Mouse (Mus musculus): Measurements from ENCODE around the gene Bri3.

Bri3 gene

DNA sequence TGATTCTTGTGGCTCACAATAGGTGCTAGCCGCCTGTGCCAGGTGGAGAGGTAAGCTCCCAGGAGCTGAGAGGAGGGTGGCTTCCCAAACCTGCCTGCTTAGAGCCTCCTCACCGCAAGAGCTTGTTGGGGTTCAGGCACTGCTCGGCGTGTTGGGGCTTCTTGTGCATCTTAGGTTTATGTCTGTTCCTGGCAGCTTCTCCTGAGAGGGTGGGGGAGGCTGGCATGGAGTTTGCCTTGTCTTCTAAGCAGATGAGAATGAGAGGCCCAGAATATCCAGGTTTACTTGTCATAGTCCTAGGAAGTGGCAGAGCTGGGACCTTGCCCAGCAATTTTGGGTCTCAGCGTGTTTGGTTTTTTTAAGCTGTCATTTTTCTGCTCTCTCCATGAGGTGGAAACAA lies 17.6 kb downstream of the Bri3 start:
- DNase-seq (ENCODE audit: low spot score) = no peak

DNA sequence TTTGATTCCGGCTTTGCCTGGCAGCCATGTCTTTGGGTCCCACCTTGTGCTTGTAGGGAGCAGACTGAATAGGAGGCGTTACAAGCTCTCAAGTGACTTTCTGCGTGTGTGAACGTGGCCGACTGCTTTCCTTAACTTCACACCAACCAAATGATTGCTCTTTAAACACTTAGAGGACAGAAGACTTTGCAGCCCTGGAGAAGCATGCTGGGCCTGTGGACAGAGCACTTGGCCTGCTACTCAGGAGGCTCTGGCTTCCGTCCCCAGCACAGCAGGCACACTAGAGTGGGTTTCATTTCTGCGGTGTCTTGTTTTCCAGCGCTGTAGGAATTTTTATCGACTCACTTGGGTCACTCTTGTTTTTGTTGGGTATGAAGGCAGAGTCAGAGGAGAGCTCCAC lies 18.8 kb downstream of the Bri3 start:
- DNase-seq (ENCODE audit: low spot score) = no peak

DNA sequence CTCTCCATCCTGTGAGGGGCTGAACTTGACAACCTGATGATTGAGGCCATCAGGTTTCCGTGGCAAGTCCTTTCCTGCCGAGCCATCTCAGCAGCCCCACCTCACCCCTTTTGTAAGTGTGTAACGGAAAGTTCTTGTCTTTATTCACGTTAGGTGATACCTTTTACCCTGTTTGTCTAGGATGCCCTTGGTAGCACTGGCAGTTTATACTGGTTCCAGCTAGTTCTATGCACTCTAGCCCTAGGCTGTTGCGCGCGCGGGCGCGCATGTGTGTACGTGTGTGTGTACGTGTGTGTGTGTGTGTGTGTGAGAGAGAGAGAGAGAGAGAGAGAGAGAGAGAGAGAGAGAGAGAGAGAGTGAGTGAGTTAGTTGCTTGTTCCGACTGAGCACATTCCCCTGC lies 19.3 kb downstream of the Bri3 start:
- no peak for DNase-seq (ENCODE audit: low spot score)

DNA sequence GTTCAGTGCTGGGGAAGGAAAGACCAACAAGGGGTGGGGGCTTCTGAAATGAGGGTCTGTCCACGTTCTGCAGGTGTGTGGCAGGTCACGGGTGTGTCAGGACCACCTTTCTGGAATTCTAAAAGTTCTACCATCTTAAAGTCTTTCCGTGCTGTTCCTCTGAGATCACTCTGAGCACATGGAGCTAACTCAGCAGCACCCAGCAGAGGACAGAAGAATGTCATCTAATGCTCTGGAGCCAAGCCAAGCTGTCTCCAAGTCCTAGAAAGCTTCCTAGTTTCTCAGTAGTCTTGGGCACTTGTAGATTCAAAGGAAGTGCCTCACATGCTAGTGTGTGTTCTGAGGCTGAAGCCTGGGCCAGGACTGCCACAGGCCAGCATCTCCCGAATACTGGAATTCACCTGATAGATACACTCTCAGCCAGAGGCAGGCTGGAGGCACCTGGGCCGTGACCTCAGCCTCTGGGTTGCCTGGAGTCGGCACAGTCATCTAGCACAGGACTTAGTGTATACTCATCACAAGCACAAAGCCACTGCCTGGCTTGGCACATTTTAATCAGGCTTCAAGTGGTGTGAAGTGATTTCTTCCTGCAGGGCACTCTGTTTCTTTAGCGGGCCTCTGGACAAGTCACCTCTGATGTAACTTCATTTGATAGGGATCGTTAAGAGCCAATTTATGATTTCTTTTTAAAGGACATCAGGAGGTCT lies 23.5 kb downstream of the Bri3 start:
- no peak for DNase-seq (ENCODE audit: low spot score)

DNA sequence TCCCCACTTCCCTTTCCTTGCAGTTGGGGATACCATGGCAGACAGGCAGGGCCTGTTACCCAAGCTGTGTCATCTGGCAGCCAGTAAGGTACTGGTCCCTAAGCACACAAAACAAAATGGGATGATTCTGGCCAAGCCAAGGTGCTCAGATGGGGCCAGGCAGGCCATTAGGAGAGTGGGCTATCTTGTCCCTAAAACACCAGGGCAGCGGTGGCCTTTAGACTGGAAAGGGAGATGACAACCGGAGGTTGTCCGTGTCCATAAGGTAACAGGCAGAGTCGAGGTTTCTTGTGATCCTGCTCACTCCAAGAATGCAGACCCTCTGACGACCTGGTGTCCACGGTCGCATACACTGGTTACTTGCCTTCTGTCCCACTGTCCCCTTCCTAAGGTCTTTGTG lies 25.7 kb downstream of the Bri3 start:
- DNase-seq (ENCODE audit: low spot score) = no peak

DNA sequence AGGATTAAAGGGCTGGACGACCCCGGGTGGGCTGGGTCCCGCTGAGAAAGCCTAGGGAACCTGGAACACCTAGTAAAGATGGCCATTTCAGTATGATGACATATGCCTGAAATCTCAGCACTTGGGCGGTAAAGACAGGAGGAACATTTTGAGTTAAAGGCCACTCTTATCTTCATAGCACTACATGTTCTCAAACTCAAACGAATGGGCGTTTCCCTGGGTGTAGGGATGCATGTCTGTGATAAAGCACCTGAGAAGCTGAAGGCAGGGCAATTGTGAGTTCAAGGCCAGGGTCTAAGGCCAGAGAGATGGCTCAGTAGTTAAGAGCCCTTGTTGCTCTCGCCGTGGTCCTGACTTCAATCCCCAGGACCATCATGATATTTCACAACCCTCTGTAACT lies 26.2 kb downstream of the Bri3 start:
- DNase-seq (ENCODE audit: low spot score) = no peak

DNA sequence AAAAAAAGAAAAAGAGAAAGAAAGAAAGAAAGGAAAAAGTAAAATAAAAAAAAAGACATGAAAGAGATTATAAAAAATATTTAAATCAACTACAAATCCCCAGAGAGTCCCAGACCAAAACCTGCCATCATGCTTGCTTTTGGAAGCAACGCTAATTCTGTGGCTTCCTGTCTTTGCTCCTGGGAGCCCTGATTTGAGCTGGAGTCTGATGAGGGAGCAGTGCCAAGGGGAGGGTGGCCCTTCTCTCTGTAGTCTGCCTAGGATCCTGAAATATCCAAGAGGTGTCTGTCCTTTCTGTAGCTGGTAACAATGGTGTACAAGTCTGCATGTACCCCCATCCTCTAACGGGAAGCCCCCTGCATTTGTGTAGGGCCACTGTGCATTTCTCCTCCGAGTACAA lies 26.9 kb downstream of the Bri3 start:
- no peak for DNase-seq (ENCODE audit: low spot score)

DNA sequence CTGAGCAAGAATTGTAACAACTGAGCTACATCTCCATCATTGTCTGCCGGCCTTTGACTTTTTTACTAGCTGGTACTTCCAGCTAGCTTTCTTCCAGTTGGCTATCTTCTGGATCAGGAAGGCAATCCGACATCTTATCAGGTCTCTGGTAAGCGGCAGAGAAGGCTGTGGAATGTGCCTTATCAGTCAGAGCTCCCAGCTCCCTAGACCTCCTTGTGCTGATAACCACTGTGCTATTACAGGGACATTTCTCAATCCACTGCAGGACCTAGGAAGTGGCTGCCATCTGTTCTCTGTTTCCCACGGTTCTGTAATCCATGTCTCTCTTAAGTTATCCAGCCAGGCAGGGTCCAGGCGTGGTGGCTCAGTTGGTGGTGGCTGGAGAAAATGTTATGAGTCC lies 27.5 kb downstream of the Bri3 start:
- no peak for DNase-seq (ENCODE audit: low spot score)

DNA sequence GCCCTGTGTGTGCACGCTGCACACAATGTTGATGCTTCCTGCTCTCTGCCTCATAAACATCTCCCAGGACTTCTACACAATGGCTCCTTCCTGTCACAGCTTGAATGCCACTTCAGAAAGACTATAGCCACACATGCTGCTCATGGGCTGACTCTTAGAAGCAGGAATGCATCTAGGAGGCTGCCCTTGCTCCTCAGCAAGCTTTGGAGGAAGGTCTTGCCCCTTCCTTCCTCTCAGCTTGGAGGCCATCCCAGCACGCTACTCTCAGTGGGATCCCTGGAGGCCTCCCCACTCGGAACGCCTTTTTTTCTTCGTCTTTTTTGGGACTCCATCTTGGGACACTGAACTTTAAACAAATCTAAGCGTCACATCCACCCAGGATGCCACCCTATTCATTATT lies 30.7 kb downstream of the Bri3 start:
- no peak for DNase-seq (ENCODE audit: low spot score)

DNA sequence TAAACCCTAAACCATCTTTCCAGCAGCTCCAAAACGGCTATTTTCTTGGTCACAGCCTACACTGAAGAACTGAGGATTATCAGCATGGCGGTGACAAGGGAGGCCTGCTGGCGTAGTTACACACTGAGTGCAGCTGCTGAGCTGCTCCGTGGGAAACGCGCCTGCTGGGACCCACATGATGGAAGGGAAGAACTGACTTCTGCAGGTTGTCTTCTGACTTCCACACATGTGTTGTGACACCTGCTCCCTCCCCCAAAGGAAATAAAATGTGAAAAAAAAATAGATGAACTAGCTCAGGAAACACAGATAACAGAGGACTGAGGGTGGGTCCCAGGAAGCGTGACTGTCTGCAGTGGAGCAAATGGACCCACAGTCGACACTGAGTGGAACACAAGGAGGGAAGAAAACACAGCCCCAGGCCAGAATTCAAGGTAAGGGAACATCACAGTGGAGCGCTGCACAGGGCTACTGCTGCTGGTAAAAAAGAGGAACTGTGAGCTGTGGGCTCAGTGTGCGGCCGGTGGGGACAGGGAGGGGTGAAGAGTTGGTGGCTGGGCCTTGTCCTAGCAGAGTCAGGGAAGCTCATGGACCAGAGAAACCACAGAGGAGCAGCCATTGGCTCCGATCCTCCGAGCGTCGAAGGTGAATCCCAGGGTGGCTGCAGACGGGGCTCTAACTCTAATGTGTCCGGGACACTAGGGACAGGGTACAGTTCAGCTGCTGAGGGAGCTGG lies 32.8 kb downstream of the Bri3 start:
- DNase-seq (ENCODE audit: low spot score) = no peak

DNA sequence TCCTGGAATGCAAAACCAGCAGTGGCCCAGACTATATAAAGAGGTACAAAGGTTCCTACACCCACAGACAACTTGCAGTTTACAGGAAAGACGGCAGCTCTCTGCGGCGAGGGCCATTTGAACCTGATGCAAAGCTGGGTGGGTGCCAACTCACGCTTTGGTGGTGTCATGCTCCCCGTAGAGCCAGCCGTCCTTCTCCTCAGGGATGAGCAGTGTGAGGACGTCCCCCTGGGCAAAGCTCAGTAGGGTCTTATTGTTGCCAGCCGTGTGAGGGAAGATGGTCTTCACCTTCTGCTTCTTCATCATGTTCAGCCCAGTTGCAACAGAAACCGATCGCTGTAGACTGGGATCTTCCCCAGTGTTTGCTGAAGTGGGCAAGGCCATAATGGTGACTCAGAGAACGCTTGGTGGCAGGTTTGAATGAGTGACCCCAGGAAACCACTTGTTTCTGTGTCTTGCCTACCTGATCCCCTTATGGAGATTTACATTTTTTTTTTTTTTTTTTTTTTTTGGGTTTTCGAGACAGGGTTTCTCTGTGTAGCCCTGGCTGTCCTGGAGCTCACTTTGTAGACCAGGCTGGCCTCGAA lies 34.2 kb downstream of the Bri3 start:
- no peak for DNase-seq (ENCODE audit: low spot score)

DNA sequence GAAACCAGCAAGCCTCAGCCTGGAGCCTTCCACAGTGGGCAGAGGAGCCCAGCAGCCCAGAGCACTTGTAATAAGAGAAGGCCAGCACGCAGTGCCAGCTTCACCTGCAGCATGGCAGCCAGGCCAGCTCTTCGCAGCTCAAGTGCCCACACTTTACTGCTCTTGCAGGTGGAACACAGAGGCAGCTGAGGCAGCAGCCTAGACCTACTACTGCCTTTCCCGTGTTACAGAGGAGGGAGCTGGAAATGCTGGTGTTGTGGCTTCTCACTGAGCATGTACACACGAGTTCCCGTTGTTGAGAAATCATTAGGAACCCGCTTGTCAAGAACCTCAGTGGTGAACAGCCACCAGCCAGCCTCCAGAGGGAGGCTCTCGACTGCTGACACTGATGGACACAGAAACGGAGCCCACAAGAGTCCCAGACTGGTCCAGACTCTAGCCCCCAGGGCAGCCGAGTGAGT lies 34.9 kb downstream of the Bri3 start:
- DNase-seq (ENCODE audit: low spot score) = no peak

DNA sequence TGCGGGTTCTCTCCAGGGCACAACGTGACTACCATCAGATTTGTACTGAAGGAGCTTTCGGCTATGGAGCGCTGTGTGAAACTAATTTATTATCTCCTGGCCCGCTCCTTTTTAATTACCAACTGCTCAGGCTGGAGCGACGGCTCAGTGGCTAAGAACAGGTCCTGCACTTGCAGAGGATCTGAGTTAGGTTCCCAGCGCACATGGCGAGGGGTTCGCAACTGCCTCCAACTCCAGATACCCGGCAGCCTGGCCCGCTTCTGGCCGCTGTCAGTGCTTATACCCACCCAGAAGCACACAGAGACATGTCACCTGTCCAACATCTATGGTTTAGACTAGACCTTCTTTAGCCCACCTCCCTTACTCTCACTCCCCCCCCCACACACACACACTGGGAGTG lies 35.7 kb downstream of the Bri3 start:
- no peak for DNase-seq (ENCODE audit: low spot score)

DNA sequence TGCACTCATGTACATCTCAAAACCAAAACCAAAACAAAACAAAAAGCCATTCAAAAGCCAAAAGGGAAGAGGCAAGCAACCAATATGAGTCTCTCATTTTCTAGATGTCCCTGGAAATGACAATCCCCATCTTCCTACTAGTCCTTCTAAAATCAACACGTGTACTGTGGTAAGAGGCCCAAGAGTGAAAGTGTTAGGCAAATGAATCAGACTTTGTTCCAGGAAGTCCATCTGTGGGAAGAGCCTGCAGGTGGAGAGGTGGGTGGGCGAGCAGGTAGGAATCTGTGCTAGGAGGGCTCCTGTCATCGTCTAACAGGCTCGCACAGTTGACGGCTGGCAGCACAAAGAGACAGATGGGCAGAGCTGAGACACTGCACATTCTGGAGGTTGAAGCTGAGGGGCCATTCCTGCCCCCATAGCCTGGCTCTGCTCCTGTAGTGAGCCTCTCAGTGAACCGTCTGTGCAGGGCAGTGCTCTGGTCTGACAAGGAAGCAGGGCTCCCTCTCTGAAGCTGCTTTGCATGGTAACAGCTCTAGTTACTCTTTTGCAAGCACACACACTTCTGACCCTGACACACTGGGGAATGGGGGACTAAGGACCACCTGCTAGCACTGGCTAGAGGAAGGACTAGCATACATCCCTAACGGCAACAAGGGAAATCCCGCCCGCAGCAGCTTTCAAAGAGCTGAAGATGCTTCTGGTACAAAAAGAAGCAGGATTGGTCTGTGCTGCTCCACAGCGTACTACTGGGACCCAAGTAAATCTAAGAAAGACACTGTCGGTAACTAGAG lies 38.4 kb downstream of the Bri3 start:
- no peak for DNase-seq (ENCODE audit: low spot score)

DNA sequence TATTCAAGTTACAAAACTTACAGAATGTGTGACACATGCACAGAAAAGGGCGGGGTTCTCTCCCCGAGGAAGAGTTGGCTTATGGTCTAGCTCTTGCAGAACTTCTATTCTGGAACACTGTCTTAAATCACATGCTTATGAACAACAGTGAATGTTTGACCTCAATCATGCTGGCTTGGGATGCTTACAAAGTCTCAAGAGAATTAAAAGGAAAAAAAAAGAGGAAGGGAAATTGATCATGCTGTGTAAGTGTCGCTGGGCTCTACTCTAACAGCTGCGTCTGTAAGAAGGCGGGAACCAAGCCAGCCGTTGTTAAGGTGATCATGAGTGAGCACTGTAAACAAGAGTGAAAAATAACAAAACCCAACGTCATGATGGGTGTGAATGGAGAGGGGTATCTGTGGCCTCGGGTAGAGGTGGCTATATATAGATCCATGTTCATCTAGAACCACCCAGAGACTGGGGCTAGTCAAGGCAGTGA lies 39.4 kb downstream of the Bri3 start:
- no peak for DNase-seq (ENCODE audit: low spot score)

DNA sequence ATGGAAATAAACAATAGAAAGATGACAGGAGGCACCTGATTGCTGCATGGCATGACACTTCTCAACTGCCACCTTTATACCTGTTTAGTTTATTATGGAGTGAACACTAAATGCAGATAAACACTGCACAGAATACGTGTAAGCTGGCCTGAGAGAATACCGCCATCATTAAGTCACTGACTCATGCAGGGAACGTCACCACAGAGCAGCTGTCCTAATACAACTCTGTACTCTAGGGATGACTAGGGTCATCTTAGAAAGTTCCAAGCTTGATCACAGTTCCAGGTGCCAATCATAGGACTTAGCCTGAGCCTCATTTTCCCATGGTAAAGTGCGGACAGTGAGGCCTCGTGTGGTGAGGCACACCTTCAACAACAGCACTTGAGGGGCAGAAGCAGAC lies 40.4 kb downstream of the Bri3 start:
- no peak for DNase-seq (ENCODE audit: low spot score)

DNA sequence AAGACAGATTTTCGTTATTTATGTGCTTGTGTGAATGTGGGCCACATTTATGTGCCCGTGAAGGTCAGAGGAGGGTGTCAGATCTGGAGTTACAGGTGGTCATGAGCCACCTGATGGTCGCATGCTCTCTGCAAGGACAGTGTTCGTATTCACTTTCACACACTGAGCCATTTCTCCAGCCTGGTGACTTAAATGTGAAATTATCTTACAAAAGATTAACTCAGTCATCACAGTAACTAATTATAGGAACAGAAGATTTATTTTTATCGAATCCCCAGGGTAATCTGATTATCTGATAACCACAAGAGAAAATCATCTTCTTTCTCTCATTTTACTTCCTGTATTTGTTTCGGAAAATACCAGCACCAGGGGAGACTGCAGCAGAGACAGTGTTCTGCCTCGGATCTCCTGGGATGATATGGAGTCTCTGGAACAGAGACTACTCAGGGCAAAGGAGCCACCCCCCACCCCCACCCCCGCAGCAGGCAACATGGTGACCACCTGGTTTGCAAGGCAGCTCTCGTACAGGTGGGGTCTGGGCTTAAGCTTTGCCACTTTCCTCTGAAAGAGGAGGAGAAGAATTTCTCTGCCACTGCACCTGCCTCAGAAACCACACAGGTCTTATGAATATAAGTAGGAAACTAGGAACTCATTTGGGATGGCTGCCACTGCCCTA lies 42.5 kb downstream of the Bri3 start:
- no peak for DNase-seq (ENCODE audit: low spot score)

DNA sequence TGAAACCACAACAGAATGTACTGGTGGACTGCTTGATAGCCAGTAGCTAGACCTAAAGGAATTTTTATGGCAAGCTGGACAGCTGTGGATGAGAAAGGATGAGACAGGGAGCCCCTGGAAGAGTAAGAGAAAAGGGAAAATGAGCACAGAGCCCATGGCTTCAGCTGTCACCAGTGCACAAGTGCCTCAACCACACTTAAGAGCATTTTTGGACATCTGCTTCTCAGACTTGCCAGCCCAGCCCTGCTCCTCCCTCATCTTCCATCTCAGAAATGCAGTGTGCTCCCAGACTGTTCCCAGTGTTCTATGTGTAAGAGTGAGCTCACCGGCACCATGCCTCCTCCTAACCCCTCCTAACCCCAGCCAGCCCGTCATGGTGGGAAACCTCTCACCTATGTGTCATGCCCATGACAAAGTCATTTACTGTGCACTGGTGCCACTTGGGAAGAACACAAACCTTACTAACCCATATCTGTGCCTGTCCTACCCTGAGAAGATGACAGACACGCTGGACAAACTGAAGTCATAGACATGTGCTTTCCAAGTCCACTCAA lies 43.1 kb downstream of the Bri3 start:
- DNase-seq (ENCODE audit: low spot score) = no peak

DNA sequence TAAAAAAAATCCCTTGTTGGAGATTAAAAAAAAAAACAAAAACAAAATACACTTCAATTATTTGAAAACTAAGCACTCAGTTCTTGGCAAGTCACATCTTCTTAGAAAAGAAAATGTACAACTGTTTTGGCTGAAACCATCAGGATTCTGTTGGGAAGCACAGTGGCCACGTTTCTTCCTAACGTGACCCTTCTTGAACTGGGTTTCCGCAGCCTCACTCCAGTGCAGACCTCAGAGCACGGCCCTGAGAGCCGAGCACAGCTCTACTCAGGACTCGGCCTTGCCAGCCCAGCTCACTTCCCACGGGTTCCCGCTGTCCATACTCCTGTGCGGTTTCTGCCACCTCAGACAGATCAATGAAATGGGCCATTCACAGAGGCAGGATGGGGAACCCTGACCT lies 44.2 kb downstream of the Bri3 start:
- DNase-seq (ENCODE audit: low spot score) = no peak

DNA sequence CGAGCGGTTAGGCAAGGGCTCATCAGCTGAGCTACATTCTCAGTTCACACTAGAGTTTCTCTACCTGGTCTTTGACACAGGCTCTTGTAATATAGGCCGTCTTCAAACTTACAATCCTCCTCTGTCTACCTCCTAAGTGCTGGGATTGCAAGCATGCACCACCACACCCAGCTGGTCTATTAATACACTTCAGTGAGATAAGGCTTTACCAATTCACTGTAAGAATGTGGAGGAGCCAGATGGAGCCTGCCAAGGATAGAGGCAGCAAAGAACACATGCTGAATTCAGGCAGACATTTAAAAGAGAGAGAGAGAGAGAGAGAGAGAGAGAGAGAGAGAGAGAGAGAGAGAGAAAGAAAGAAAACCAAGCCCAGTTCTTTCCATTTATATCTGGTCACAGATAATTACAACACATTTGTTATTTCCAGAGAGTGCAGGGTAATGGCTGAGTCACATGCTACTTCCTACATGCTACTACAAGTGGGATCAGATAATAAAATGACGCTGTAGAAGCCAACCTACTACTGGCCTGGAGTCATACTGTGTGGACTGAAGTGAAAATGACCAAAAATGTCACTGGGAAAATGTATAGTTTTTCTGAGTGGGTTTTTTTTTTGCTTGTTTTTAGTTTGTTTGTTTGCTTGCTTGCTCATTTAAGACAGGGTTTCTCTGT lies 45.7 kb downstream of the Bri3 start:
- no peak for DNase-seq (ENCODE audit: low spot score)

DNA sequence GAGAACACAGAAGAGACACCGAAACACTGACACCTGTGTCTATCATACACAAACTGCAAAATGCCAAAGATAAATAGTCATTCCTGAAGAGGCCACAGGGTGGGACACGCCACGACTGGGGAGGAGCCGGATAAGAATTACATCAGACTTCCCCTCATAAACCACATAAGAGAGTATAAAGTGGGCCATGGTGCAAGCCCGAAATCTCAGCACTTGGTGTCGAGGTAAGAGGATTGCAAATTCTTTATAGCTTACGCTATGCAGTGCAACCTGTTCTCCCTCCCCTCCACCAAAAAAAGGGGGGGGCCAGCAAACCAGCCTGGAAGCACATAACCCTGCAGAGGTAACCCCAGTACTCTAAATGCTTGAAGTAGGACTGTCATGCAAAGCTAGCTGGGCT lies 50.7 kb downstream of the Bri3 start:
- no peak for DNase-seq (ENCODE audit: low spot score)

All from testis, postnatal 14 days (tissue).